Mouse (Mus musculus): ENCODE measurements at regions not wholly inside any gene's neighbourhood (a gene's known extent, or its start where the extent isn't known, plus 50 kb on each side); places are given as distances from the start of the nearest gene placed in this dataset.

DNA sequence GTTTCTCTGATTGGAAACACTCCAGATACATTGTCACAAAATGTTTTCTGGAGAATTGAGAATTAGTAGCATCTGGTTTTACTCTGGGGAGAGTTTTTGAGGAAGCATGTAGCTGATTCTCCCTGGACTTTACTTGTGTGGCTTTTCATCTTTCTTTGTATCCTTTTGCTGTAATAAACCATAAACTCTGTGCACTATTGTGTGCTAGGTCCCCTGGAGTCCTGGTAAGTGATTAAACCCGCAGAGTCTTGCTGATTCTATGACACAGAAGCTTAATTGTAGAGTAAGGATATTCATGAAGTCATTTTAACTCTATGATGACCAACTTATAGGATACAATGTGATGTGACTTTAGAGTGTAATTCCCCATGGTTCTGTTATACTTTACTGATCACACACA is 486.1 kb upstream of the Slc39a10 start:
- TF ChIP-seq POLR2A (IDR thresholded peaks at IDR 0.05; ENCODE audit: insufficient read depth, low read depth, low read length) = no peak
- no peak for TF ChIP-seq EP300 (IDR thresholded peaks at IDR 0.05; ENCODE audit: insufficient read depth, low read depth, low read length)
- TF ChIP-seq CTCF (IDR thresholded peaks at IDR 0.05) = no peak
- no peak for DNase-seq
- Histone ChIP-seq H3K4me3 (no peak overlapping the region), H3K4me1 (ENCODE audit: control insufficient read depth, insufficient read depth, low read length) (no peaks in the 10 kb centered on the region), H3K27me3 (ENCODE audit: control insufficient read depth, insufficient read depth, low read length) (no peaks in the 10 kb centered on the region), H3K36me3 (ENCODE audit: control insufficient read depth, insufficient read depth, low read length) (no peaks in the 10 kb centered on the region), H3K79me2 (replicated peaks; ENCODE audit: control insufficient read depth, insufficient read depth, low read length) (no peaks in the 10 kb centered on the region), H3K27ac (no peak overlapping the region), H3K9ac (ENCODE audit: low read depth, low read length) (no peak overlapping the region)
- 25% methylated on average over 1 of the region's 1 CpGs for WGBS
- intact Hi-C loops (cut with DNase I) = no loop called here

GRCm38 (mm10) chr1:47339718-47340439 is 447.2 kb upstream of the Slc39a10 start:
- WGBS = 35% methylated on average over 3 of the region's 3 CpGs
- TF ChIP-seq CTCF (IDR thresholded peaks at IDR 0.05) (no peak), POLR2A (IDR thresholded peaks at IDR 0.05; ENCODE audit: insufficient read depth, low read depth, low read length) (no peak), EP300 (IDR thresholded peaks at IDR 0.05; ENCODE audit: insufficient read depth, low read depth, low read length) (no peak)

DNA sequence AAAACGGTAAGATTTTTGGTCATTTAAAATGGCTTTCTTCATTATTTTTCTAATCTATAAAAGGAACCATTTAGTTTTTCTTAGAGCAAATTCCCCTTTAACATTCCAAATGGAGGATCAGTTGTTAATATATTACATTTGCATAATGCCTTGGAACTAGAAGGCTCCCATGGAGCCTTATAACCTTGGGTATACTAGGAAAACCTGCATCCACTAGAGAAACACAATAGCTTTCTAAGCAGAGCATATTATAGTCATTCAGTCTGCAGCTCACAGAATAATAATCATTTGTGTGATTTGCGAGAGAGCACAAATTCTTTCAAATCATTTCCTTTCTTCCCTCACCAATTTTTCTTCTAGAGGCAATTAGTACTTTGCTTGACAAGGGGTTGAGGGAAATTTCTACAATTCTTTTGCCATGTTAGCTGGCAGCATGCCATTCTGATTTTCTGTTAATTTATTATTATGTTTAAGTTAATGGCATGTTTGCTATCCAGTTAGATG is 418.0 kb upstream of the Slc39a10 start:
- DNase-seq = no peak
- intact Hi-C loops (cut with DNase I) = no loop called here
- H3K4me1 ChIP-seq (ENCODE audit: control insufficient read depth, insufficient read depth, low read length) = no peaks in the 10 kb centered on the region
- no peak overlapping the region for H3K4me3 ChIP-seq
- no peaks in the 10 kb centered on the region for H3K79me2 ChIP-seq (replicated peaks; ENCODE audit: control insufficient read depth, insufficient read depth, low read length)
- no peaks in the 10 kb centered on the region for H3K36me3 ChIP-seq (ENCODE audit: control insufficient read depth, insufficient read depth, low read length)
- no peak overlapping the region for H3K27ac ChIP-seq
- H3K27me3 ChIP-seq (ENCODE audit: control insufficient read depth, insufficient read depth, low read length) = no peaks in the 10 kb centered on the region
- TF ChIP-seq EP300 (IDR thresholded peaks at IDR 0.05; ENCODE audit: insufficient read depth, low read depth, low read length) (no peak), POLR2A (IDR thresholded peaks at IDR 0.05; ENCODE audit: insufficient read depth, low read depth, low read length) (no peak), CTCF (IDR thresholded peaks at IDR 0.05) (no peak)
- WGBS = 73% methylated on average over 2 of the region's 2 CpGs
- H3K9ac ChIP-seq (ENCODE audit: low read depth, low read length) = no peak overlapping the region

More at GRCm38 (mm10) chr1:47339718-47340439, 447.2 kb upstream of the Slc39a10 start:
- intact Hi-C loops (cut with DNase I) = no loop called here
- DNase-seq = no peak
- no peaks in the 10 kb centered on the region for H3K36me3 ChIP-seq (ENCODE audit: control insufficient read depth, insufficient read depth, low read length)
- H3K27me3 ChIP-seq (ENCODE audit: control insufficient read depth, insufficient read depth, low read length) = no peaks in the 10 kb centered on the region
- no peaks in the 10 kb centered on the region for H3K4me1 ChIP-seq (ENCODE audit: control insufficient read depth, insufficient read depth, low read length)
- no peak overlapping the region for H3K4me3 ChIP-seq
- H3K27ac ChIP-seq = no peak overlapping the region
- no peaks in the 10 kb centered on the region for H3K79me2 ChIP-seq (replicated peaks; ENCODE audit: control insufficient read depth, insufficient read depth, low read length)
- H3K9ac ChIP-seq (ENCODE audit: low read depth, low read length) = no peak overlapping the region

GRCm38 (mm10) chr1:47306961-47307360 is 414.3 kb upstream of the Slc39a10 start:
- Histone ChIP-seq H3K27me3 (ENCODE audit: control insufficient read depth, insufficient read depth, low read length) (no peaks in the 10 kb centered on the region), H3K36me3 (ENCODE audit: control insufficient read depth, insufficient read depth, low read length) (no peaks in the 10 kb centered on the region), H3K27ac (no peak overlapping the region), H3K4me1 (ENCODE audit: control insufficient read depth, insufficient read depth, low read length) (no peaks in the 10 kb centered on the region), H3K4me3 (no peak overlapping the region), H3K9ac (ENCODE audit: low read depth, low read length) (no peak overlapping the region), H3K79me2 (replicated peaks; ENCODE audit: control insufficient read depth, insufficient read depth, low read length) (no peaks in the 10 kb centered on the region)
- intact Hi-C loops (cut with DNase I) = no loop called here
- DNase-seq = no peak
- TF ChIP-seq EP300 (IDR thresholded peaks at IDR 0.05; ENCODE audit: insufficient read depth, low read depth, low read length) = no peak
- no peak for TF ChIP-seq POLR2A (IDR thresholded peaks at IDR 0.05; ENCODE audit: insufficient read depth, low read depth, low read length)
- no peak for TF ChIP-seq CTCF (IDR thresholded peaks at IDR 0.05)

GRCm38 (mm10) chr1:47299311-47299710 is 406.7 kb upstream of the Slc39a10 start:
- Histone ChIP-seq H3K27ac (no peak overlapping the region), H3K4me3 (no peak overlapping the region), H3K27me3 (ENCODE audit: control insufficient read depth, insufficient read depth, low read length) (no peaks in the 10 kb centered on the region), H3K79me2 (replicated peaks; ENCODE audit: control insufficient read depth, insufficient read depth, low read length) (no peaks in the 10 kb centered on the region), H3K4me1 (ENCODE audit: control insufficient read depth, insufficient read depth, low read length) (no peaks in the 10 kb centered on the region), H3K36me3 (ENCODE audit: control insufficient read depth, insufficient read depth, low read length) (no peaks in the 10 kb centered on the region), H3K9ac (ENCODE audit: low read depth, low read length) (no peak overlapping the region)
- WGBS = 46% methylated on average over 1 of the region's 1 CpGs
- TF ChIP-seq POLR2A (IDR thresholded peaks at IDR 0.05; ENCODE audit: insufficient read depth, low read depth, low read length) (no peak), EP300 (IDR thresholded peaks at IDR 0.05; ENCODE audit: insufficient read depth, low read depth, low read length) (no peak), CTCF (IDR thresholded peaks at IDR 0.05) (no peak)
- no peak for DNase-seq
- intact Hi-C loops (cut with DNase I) = no loop called here

DNA sequence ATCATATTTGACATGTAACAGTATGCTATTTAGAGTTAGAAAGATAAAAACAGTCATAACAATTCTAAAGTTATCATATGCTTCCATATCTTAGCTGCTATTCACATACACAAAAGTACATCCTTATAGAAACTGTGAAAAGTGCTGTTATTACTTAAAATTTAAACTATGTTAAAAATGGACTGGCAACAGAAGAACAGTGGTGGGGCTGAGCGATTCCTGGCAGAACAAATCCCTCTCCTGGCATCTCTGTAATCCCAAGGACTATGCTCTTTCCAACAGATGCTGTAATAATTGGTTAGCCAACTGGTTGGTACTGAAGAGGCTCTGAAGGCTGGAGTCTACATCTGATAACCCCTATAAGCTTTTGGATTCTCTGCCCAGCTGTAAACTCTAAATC is 393.0 kb upstream of the Slc39a10 start:
- Histone ChIP-seq H3K9ac (ENCODE audit: low read depth, low read length) (no peak overlapping the region), H3K27me3 (ENCODE audit: control insufficient read depth, insufficient read depth, low read length) (no peaks in the 10 kb centered on the region), H3K36me3 (ENCODE audit: control insufficient read depth, insufficient read depth, low read length) (no peaks in the 10 kb centered on the region), H3K4me3 (no peak overlapping the region), H3K4me1 (ENCODE audit: control insufficient read depth, insufficient read depth, low read length) (no peaks in the 10 kb centered on the region), H3K79me2 (replicated peaks; ENCODE audit: control insufficient read depth, insufficient read depth, low read length) (no peaks in the 10 kb centered on the region), H3K27ac (no peak overlapping the region)
- TF ChIP-seq POLR2A (IDR thresholded peaks at IDR 0.05; ENCODE audit: insufficient read depth, low read depth, low read length) (no peak), CTCF (IDR thresholded peaks at IDR 0.05) (no peak), EP300 (IDR thresholded peaks at IDR 0.05; ENCODE audit: insufficient read depth, low read depth, low read length) (no peak)
- intact Hi-C loops (cut with DNase I) = no loop called here
- WGBS = 81% methylated on average over 1 of the region's 1 CpGs
- DNase-seq = no peak
